Mouse (Mus musculus) right cerebral cortex, adult 18-20 months (tissue): Measurements from ENCODE around the gene Mgat4c.
"Not testable (repeated sequence)": the region's sequence is repeated elsewhere in the genome, so short reads cannot be mapped to it uniquely, and the experiment has no call there.

Experiments used
- DNase-seq: peaks from one replicate; pipeline ENCODE4 v3.0.0; 2022; ENCODE audit warnings: mixed read lengths

Mgat4c gene

GRCm38 (mm10) chr10:102154865-102155264 lies 473.6 kb downstream of the Mgat4c start:
- DNase-seq = no peak

- no peak for DNase-seq
These were observed 474.6 kb downstream of the Mgat4c start for GRCm38 (mm10) chr10:102155853-102156252.

- peak; percentile 5 for DNase-seq
These were observed 477.5 kb downstream of the Mgat4c start for GRCm38 (mm10) chr10:102158809-102159208.

- no peak for DNase-seq
These were observed 503.4 kb downstream of the Mgat4c start for GRCm38 (mm10) chr10:102184726-102185125.

- no peak for DNase-seq
These were observed 510.4 kb downstream of the Mgat4c start for GRCm38 (mm10) chr10:102191646-102192045.

- DNase-seq = no peak
These were observed 515.6 kb downstream of the Mgat4c start for GRCm38 (mm10) chr10:102196850-102197249.

GRCm38 (mm10) chr10:102238558-102239211 lies 557.4 kb downstream of the Mgat4c start:
- DNase-seq = no peak

GRCm38 (mm10) chr10:102243897-102244296 lies 562.6 kb downstream of the Mgat4c start:
- no peak for DNase-seq

- DNase-seq = no peak
These were observed 563.3 kb downstream of the Mgat4c start for GRCm38 (mm10) chr10:102244601-102245000.

GRCm38 (mm10) chr10:102245269-102245668 lies 564.0 kb downstream of the Mgat4c start:
- no peak for DNase-seq

GRCm38 (mm10) chr10:102308892-102309479 lies 627.7 kb downstream of the Mgat4c start:
- DNase-seq = no peak

- no peak for DNase-seq
These were observed 684.5 kb downstream of the Mgat4c start for GRCm38 (mm10) chr10:102365685-102366381.

- DNase-seq = no peak
These were observed 689.3 kb downstream of the Mgat4c start for GRCm38 (mm10) chr10:102370576-102370975.

GRCm38 (mm10) chr10:102372111-102372510 lies 690.8 kb downstream of the Mgat4c start:
- DNase-seq = no peak

GRCm38 (mm10) chr10:102374061-102374460 lies 692.8 kb downstream of the Mgat4c start:
- no peak for DNase-seq

- no peak for DNase-seq
These were observed 696.1 kb downstream of the Mgat4c start for GRCm38 (mm10) chr10:102377377-102377776.

- no peak for DNase-seq
These were observed 707.9 kb downstream of the Mgat4c start for GRCm38 (mm10) chr10:102389223-102389622.

GRCm38 (mm10) chr10:102417654-102418272 lies 736.5 kb downstream of the Mgat4c start:
- DNase-seq = no peak

- peak; percentile 10 for DNase-seq
These were observed 753.8 kb downstream of the Mgat4c start for GRCm38 (mm10) chr10:102435048-102435447.

GRCm38 (mm10) chr10:102435467-102435866 lies 754.2 kb downstream of the Mgat4c start:
- DNase-seq = not testable (repeated sequence)
